Mouse (Mus musculus) limb, embryonic 15.5 days (tissue): ENCODE data around the gene Clgn. TPM values are rescaled to one million over a fixed set of nuclear protein-coding genes. Genes with fewer than 3 reads are reported as not detected.

Source experiments
- ATAC-seq: fragments of 200-750 bp; cut with Nextera tagmentation; 2 replicates; pipeline ENCODE4 v1.8.0; 2017; ENCODE audit warnings: low read depth, moderate TSS enrichment; ENCODE audit not compliant: insufficient number of reproducible peaks, low FRiP score, low TSS enrichment
- H3K27ac ChIP-seq: fragments of 300-500 bp; sonication (generic); 2 replicates; pipeline ENCODE4 v1.5.1; 2015; ENCODE audit warnings: moderate library complexity, mild to moderate bottlenecking, inconsistent platforms
- H3K27me3 ChIP-seq: fragments of 300-500 bp; sonication (generic); 2 replicates; pipeline ENCODE4 v1.6.1; 2015; ENCODE audit warnings: inconsistent platforms
- H3K36me3 ChIP-seq: fragments of 300-500 bp; sonication (generic); 2 replicates; pipeline ENCODE4 v1.6.1; 2015; ENCODE audit warnings: inconsistent platforms
- H3K4me1 ChIP-seq: fragments of 300-500 bp; sonication (generic); 2 replicates; pipeline ENCODE4 v1.6.1; 2015; ENCODE audit warnings: inconsistent platforms
- H3K4me2 ChIP-seq: fragments of 300-500 bp; sonication (generic); 2 replicates; pipeline ENCODE4 v1.6.1; 2015; ENCODE audit warnings: mild to moderate bottlenecking, inconsistent platforms
- H3K4me3 ChIP-seq: fragments of 300-500 bp; sonication (generic); 2 replicates; pipeline ENCODE4 v1.5.1; 2015; ENCODE audit warnings: mild to moderate bottlenecking, inconsistent platforms
- H3K9ac ChIP-seq: fragments of 300-500 bp; sonication (generic); 2 replicates; pipeline ENCODE4 v1.6.1; 2015; ENCODE audit warnings: inconsistent platforms
- H3K9me3 ChIP-seq: fragments of 300-500 bp; sonication (generic); 2 replicates; pipeline ENCODE4 v1.6.1; 2016; ENCODE audit warnings: inconsistent platforms
- WGBS: fragments of 180-500 bp; shearing (Covaris S2); methylation state at CpG from one replicate; pipeline ENCODE4 v1.1.7; 2015; 5-methylcytosine and 5-hydroxymethylcytosine counted together
- polyA plus RNA-seq: library from polyadenylated mRNA; unstranded; fragments of >200 nt; fragmentation: Nextera tagmentation; extraction: Ambion mirVana; gene quantifications from 2 replicates; pipeline ENCODE4 v1.2.1, GENCODE M21; 2015

The Clgn gene
- 0.24 and 0.36 TPM in 2 replicates for polyA plus RNA-seq

- ATAC-seq, result no peak
- H3K4me2 ChIP-seq, result peak within 1 kb of the TSS; percentile 84
- no peak within 1 kb of the TSS for H3K27ac ChIP-seq
- H3K27me3 ChIP-seq, result peaks cover 22% of the 10 kb centered on the region
- peak within 1 kb of the TSS; percentile 47 for H3K4me3 ChIP-seq
- WGBS, result 4% methylated on average over 41 of the region's 41 CpGs
- peaks cover 9% of the 10 kb centered on the region for H3K4me1 ChIP-seq
- H3K36me3 ChIP-seq, result no peaks in the 10 kb centered on the region
- H3K9me3 ChIP-seq, result no peaks in the 10 kb centered on the region
- 0 out of 2 replicates have a peak within 1 kb of the TSS, but pooled peaks have one; percentile 7 for H3K9ac ChIP-seq
Measured at GRCm38 (mm10) chr8:83389316-83390005, at the start of gene Clgn. Clgn (plus strand) TSS chr8:83389867.

DNA sequence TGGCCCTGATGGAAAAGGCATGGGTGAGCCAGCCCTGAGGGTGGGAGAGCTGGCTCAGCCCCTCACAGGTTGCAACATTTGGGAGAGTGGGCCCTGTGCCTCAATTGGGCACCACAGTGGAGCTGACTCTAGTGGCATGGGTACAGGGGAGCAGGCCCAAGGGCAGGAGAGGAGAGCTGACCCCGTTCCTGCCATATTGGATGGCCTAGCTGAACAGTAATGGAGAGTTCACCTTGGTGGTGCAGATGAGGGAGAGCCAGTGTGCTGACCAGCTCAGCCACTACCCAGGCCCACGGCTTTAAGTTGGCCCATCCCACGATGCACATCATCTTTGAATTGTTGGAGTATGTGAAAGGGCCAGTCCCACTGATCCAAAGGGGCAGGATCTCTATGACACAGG, 47.6 kb upstream of the Clgn start:
- Histone ChIP-seq H3K4me3 (no peak overlapping the region), H3K27me3 (no peaks in the 10 kb centered on the region), H3K4me1 (no peaks in the 10 kb centered on the region), H3K36me3 (no peaks in the 10 kb centered on the region), H3K9me3 (no peaks in the 10 kb centered on the region), H3K27ac (no peak overlapping the region), H3K9ac (no peak overlapping the region), H3K4me2 (no peak overlapping the region)
- no peak for ATAC-seq
- 86% methylated on average over 3 of the region's 3 CpGs for WGBS

DNA sequence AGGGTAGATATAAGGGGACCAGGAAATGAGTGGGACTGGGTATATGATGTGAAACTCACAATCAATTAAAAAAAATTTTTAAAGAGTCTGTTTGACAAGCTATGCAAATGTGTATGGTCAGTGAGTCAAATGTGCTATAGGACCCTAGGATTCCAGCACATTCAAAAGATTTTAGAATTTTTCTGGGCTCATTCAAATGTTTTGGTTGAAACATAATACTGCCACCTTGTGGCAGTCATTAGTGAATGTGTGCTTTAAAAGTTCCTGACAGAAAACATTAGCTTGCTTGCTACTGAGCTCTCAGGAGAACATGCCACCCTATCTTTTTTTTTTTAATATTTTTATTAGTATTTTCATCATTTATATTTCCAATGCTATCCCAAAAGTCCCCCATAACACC, 47.0 kb upstream of the Clgn start:
- H3K36me3 ChIP-seq, result no peaks in the 10 kb centered on the region
- no peak overlapping the region for H3K27ac ChIP-seq
- no peaks in the 10 kb centered on the region for H3K27me3 ChIP-seq
- H3K9ac ChIP-seq, result no peak overlapping the region
- H3K4me2 ChIP-seq, result no peak overlapping the region
- H3K9me3 ChIP-seq, result no peaks in the 10 kb centered on the region
- no peak for ATAC-seq
- H3K4me3 ChIP-seq, result no peak overlapping the region
- no peaks in the 10 kb centered on the region for H3K4me1 ChIP-seq

- Histone ChIP-seq H3K4me2 (no peak within 1 kb of the TSS), H3K27me3 (no peaks in the 10 kb centered on the region), H3K27ac (no peak within 1 kb of the TSS), H3K36me3 (no peaks in the 10 kb centered on the region), H3K9ac (no peak within 1 kb of the TSS), H3K9me3 (no peaks in the 10 kb centered on the region), H3K4me3 (no peak within 1 kb of the TSS), H3K4me1 (no peaks in the 10 kb centered on the region)
- no peak for ATAC-seq
- 74% methylated on average over 18 of the region's 18 CpGs for WGBS
Measured at GRCm38 (mm10) chr8:83348263-83348662, 41.4 kb upstream of the Clgn start, which contains the start of gene Mgat4d. Mgat4d (plus strand) TSS chr8:83348471.

GRCm38 (mm10) chr8:83351315-83351714, 38.4 kb upstream of the Clgn start:
- no peak overlapping the region for H3K9ac ChIP-seq
- no peak overlapping the region for H3K27ac ChIP-seq
- H3K9me3 ChIP-seq, result no peaks in the 10 kb centered on the region
- H3K4me2 ChIP-seq, result no peak overlapping the region
- no peaks in the 10 kb centered on the region for H3K36me3 ChIP-seq
- no peaks in the 10 kb centered on the region for H3K27me3 ChIP-seq
- no peak for ATAC-seq
- H3K4me1 ChIP-seq, result no peaks in the 10 kb centered on the region
- H3K4me3 ChIP-seq, result no peak overlapping the region
- 86% methylated on average over 2 of the region's 2 CpGs for WGBS

- Histone ChIP-seq H3K9me3 (no peaks in the 10 kb centered on the region), H3K27me3 (no peaks in the 10 kb centered on the region), H3K9ac (no peak overlapping the region), H3K36me3 (no peaks in the 10 kb centered on the region), H3K4me2 (no peak overlapping the region), H3K4me3 (no peak overlapping the region), H3K27ac (no peak overlapping the region), H3K4me1 (no peaks in the 10 kb centered on the region)
- ATAC-seq, result no peak
- 46% methylated on average over 7 of the region's 7 CpGs for WGBS
Measured at GRCm38 (mm10) chr8:83363156-83363769, 26.4 kb upstream of the Clgn start.

GRCm38 (mm10) chr8:83377231-83377630, 12.4 kb upstream of the Clgn start:
- Histone ChIP-seq H3K9ac (no peak overlapping the region), H3K4me2 (no peak overlapping the region), H3K27ac (no peak overlapping the region), H3K4me1 (no peaks in the 10 kb centered on the region), H3K9me3 (no peaks in the 10 kb centered on the region), H3K36me3 (no peaks in the 10 kb centered on the region), H3K4me3 (no peak overlapping the region), H3K27me3 (no peaks in the 10 kb centered on the region)
- ATAC-seq, result no peak

GRCm38 (mm10) chr8:83380141-83380540, 9.5 kb upstream of the Clgn start:
- no peak for ATAC-seq
- Histone ChIP-seq H3K4me3 (no peak overlapping the region), H3K9me3 (no peaks in the 10 kb centered on the region), H3K27ac (no peak overlapping the region), H3K36me3 (no peaks in the 10 kb centered on the region), H3K9ac (no peak overlapping the region), H3K27me3 (no peaks in the 10 kb centered on the region), H3K4me1 (no peaks in the 10 kb centered on the region), H3K4me2 (no peak overlapping the region)
- 50% methylated on average over 4 of the region's 4 CpGs for WGBS

GRCm38 (mm10) chr8:83381016-83381415, 8.7 kb upstream of the Clgn start:
- H3K27me3 ChIP-seq, result no peaks in the 10 kb centered on the region
- 75% methylated on average over 2 of the region's 2 CpGs for WGBS
- no peak overlapping the region for H3K9ac ChIP-seq
- H3K4me3 ChIP-seq, result no peak overlapping the region
- H3K36me3 ChIP-seq, result no peaks in the 10 kb centered on the region
- H3K27ac ChIP-seq, result no peak overlapping the region
- H3K9me3 ChIP-seq, result no peaks in the 10 kb centered on the region
- ATAC-seq, result no peak
- H3K4me1 ChIP-seq, result no peaks in the 10 kb centered on the region
- H3K4me2 ChIP-seq, result no peak overlapping the region

DNA sequence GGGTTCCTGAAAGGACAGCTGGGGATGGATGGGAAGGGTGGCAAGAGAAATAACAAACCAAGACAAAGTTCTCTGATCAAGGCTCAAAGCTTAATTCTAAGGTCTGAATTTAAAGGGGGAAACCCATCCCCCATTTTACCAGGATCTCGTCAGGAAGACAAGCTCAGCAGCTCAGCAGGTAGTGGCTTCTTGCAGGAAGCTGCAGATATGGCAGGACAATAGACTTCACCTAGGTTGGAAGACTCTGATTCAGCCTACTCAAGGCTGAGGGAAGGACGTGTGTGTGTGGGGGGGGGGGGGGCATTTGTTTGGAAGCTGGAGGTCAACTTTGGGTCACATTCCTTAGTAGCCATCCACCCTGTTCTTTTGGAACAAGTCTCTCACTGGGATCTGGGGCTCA, 6.8 kb upstream of the Clgn start:
- Histone ChIP-seq H3K27me3 (no peaks in the 10 kb centered on the region), H3K27ac (no peak overlapping the region), H3K4me3 (no peak overlapping the region), H3K4me2 (no peak overlapping the region), H3K9me3 (no peaks in the 10 kb centered on the region), H3K9ac (no peak overlapping the region), H3K36me3 (no peaks in the 10 kb centered on the region), H3K4me1 (no peaks in the 10 kb centered on the region)
- WGBS, result 36% methylated on average over 2 of the region's 2 CpGs
- no peak for ATAC-seq

DNA sequence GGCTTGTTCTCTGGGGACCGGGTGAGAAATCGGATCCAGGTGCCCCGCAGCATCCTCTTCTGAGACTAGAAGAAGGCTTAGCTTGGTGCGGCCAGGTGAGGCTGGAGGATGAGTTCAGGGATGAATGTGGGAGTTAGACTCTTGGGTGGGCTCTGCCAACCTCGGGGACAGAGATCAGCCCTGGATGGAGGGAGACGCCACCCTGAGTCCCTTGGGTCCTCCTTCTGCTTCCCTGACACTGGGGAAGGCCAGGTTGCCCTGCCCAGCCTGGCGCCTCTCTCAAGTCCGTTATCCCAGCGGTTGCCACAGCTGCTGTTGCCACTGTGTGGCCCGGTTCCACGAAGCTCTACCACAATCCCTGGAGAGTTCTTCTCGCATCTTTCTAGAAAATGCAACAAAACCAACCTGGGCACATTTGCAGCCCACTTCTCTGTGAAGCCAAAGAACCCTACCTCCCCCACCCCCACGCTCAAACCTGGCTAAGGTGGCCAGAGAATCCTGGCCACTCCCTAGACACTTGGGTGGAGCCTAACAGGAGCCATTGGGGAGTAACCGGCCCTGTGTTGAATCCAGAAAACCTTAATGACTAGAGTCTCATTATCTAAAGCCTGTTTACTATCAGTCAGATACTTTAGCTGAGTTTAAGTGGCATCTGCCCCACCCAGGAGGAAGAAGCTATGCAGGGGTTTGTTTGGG, 487 bp downstream of the Clgn start:
- Histone ChIP-seq H3K4me3 (peak overlapping the region; percentile 47), H3K27ac (no peak overlapping the region), H3K9me3 (no peaks in the 10 kb centered on the region), H3K27me3 (peaks cover 22% of the 10 kb centered on the region), H3K36me3 (no peaks in the 10 kb centered on the region), H3K4me2 (peak overlapping the region; percentile 84), H3K9ac (0 out of 2 replicates have a peak overlapping the region, but pooled peaks have one; percentile 7), H3K4me1 (peaks cover 9% of the 10 kb centered on the region)
- ATAC-seq, result no peak
- 10% methylated on average over 14 of the region's 14 CpGs for WGBS

DNA sequence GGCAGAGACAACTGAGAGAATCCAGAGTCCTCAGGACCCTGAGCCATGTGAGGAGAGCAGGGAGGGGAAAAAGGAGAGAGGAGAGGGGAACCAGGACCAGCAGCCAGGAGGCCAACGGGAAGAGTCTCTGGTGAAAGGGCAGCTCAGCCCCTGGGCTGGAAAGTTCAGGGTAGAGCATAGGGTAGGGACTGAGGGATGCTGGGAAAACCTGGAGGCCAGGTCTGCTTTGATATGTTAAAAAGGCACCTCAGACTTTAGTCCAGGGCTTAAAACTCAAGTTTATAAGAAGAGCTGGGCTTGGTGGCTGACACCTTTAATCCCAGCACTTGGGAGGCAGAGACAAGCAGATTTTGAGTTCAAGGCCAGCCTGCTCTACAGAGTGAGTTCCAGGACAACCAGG, 2.9 kb downstream of the Clgn start:
- Histone ChIP-seq H3K9me3 (no peaks in the 10 kb centered on the region), H3K9ac (no peak overlapping the region), H3K27ac (no peak overlapping the region), H3K4me3 (no peak overlapping the region), H3K27me3 (peaks cover 22% of the 10 kb centered on the region), H3K36me3 (no peaks in the 10 kb centered on the region), H3K4me1 (peaks cover 9% of the 10 kb centered on the region), H3K4me2 (no peak overlapping the region)
- ATAC-seq, result no peak
- 79% methylated on average over 1 of the region's 1 CpGs for WGBS
